Mouse (Mus musculus) hindbrain, embryonic 13.5 days (tissue): ENCODE data around the gene Dock4. TPM values are rescaled to one million over a fixed set of nuclear protein-coding genes. Genes with fewer than 3 reads are reported as not detected.

Source experiments
- ATAC-seq: fragments of 200-750 bp; cut with Nextera tagmentation; 2 replicates; pipeline ENCODE4 v1.8.0; 2017; ENCODE audit warnings: moderate TSS enrichment; ENCODE audit not compliant: low FRiP score
- H3K27ac ChIP-seq: fragments of 300-500 bp; sonication (generic); 2 replicates; pipeline ENCODE4 v1.5.1; 2015; ENCODE audit warnings: inconsistent platforms, mild to moderate bottlenecking, moderate library complexity
- H3K27me3 ChIP-seq: fragments of 300-500 bp; sonication (generic); 2 replicates; pipeline ENCODE4 v1.6.1; 2015; ENCODE audit warnings: mild to moderate bottlenecking, inconsistent platforms
- H3K36me3 ChIP-seq: fragments of 300-500 bp; sonication (generic); 2 replicates; pipeline ENCODE4 v1.6.1; 2015; ENCODE audit warnings: mild to moderate bottlenecking, inconsistent platforms
- H3K4me1 ChIP-seq: fragments of 300-500 bp; sonication (generic); replicated peaks from 2 replicates; pipeline ENCODE4 v1.6.1; 2015; ENCODE audit warnings: inconsistent platforms
- H3K4me2 ChIP-seq: fragments of 300-500 bp; sonication (generic); 2 replicates; pipeline ENCODE4 v1.6.1; 2015; ENCODE audit warnings: inconsistent platforms, mild to moderate bottlenecking, moderate library complexity
- H3K4me3 ChIP-seq: fragments of 300-500 bp; sonication (generic); 2 replicates; pipeline ENCODE4 v1.5.1; 2015; ENCODE audit warnings: mild to moderate bottlenecking, inconsistent platforms
- H3K9ac ChIP-seq: fragments of 300-500 bp; sonication (generic); 2 replicates; pipeline ENCODE4 v1.6.1; 2015; ENCODE audit warnings: mild to moderate bottlenecking, inconsistent platforms
- H3K9me3 ChIP-seq: fragments of 300-500 bp; sonication (generic); 2 replicates; pipeline ENCODE4 v1.6.1; 2016; ENCODE audit warnings: inconsistent platforms
- WGBS: fragments of 180-500 bp; shearing (Covaris S2); methylation state at CpG from one replicate; pipeline ENCODE4 v1.1.7; 2015; 5-methylcytosine and 5-hydroxymethylcytosine counted together
- polyA plus RNA-seq: library from polyadenylated mRNA; unstranded; fragments of >200 nt; fragmentation: Nextera tagmentation; extraction: Ambion mirVana; gene quantifications from 2 replicates; pipeline ENCODE4 v1.2.1, GENCODE M21; 2015

The Dock4 gene
- polyA plus RNA-seq, 1 experiment from 2014 or later = 43.4 TPM

GRCm38 (mm10) chr12:40759281-40759680, 313.5 kb downstream of the Dock4 start:
- no peak for ATAC-seq
- H3K27ac ChIP-seq = no peak overlapping the region
- no peak overlapping the region for H3K4me3 ChIP-seq
- no peaks in the 10 kb centered on the region for H3K27me3 ChIP-seq
- no peaks in the 10 kb centered on the region for H3K4me1 ChIP-seq
- H3K4me2 ChIP-seq = no peak overlapping the region
- peaks cover 11% of the 10 kb centered on the region for H3K36me3 ChIP-seq
- no peak overlapping the region for H3K9ac ChIP-seq
- WGBS = 94% methylated on average over 2 of the region's 2 CpGs
- H3K9me3 ChIP-seq = no peaks in the 10 kb centered on the region

DNA sequence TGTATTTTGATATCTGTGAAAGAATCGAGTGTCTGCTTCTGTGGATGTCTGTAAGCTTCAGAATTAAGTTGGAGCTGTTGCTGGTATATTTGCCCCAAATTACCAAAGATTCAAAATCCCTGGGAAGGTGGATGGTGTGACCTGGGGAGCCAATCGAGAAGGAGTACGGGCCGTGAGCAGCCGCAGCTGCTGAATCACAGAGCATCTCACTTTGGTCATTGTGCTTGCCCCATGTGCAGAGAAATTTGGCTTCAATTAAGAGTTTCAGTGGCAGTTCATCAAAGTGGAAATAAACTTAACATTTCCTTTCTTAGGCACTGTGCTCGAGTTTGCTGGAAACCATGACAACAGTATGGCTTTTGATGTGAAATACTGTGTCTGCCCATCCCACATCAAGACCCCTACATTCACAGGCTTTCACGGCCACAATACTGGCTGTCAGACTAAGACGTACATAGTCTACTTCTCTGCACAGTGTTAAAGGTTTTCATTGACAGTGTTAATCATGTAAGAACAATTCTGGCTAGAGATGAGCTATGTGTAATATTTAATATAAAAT, 321.6 kb downstream of the Dock4 start:
- H3K36me3 ChIP-seq = peaks cover 22% of the 10 kb centered on the region
- no peaks in the 10 kb centered on the region for H3K9me3 ChIP-seq
- H3K27ac ChIP-seq = no peak overlapping the region
- no peaks in the 10 kb centered on the region for H3K27me3 ChIP-seq
- no peak overlapping the region for H3K9ac ChIP-seq
- no peak overlapping the region for H3K4me2 ChIP-seq
- WGBS = 56% methylated on average over 8 of the region's 8 CpGs
- ATAC-seq = 0 out of 2 replicates have a peak, but pooled peaks have one; percentile 13
- no peaks in the 10 kb centered on the region for H3K4me1 ChIP-seq
- no peak overlapping the region for H3K4me3 ChIP-seq

DNA sequence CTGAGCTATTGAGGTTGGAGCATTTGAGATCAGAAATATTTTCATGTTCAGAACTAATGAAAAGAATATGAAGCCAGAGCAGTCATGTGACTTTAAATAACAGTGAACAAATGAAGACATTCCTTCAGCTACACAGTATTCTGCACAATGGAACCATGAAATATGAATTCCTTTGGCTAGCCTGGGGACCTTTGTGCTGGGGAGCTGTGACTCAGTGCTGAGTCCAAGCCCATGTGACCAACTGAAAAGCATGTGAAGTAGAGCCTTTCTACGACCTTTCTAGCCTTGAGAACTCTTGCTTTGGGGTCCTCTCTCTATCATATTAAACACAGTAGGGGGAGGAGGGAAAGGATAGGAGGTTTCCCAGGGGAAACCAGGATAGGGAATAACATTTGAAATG, 327.3 kb downstream of the Dock4 start:
- H3K4me3 ChIP-seq = no peak overlapping the region
- ATAC-seq = no peak
- H3K4me2 ChIP-seq = no peak overlapping the region
- 77% methylated on average over 1 of the region's 1 CpGs for WGBS
- no peaks in the 10 kb centered on the region for H3K27me3 ChIP-seq
- H3K36me3 ChIP-seq = peaks cover 16% of the 10 kb centered on the region
- H3K9me3 ChIP-seq = no peaks in the 10 kb centered on the region
- no peak overlapping the region for H3K27ac ChIP-seq
- H3K4me1 ChIP-seq = no peaks in the 10 kb centered on the region
- H3K9ac ChIP-seq = no peak overlapping the region

DNA sequence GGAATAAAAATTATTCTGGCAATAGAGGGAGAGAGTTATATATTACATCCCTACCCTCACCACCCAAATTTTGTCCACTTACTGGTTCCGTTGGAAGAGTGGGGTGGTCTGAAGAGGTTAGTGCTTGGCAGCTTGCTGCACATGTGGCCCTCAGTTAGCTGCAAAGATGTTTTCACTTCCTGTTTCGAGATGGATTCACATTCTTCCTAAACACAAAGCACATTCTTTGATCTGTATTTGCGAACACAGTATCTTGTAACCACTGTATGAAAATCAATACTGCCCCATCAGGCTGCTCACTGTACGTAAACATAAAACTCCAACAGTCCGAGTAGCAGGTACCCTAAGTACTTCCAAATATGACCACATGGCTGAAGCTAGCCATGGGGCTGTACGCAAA, 335.8 kb downstream of the Dock4 start:
- Histone ChIP-seq H3K4me1 (no peaks in the 10 kb centered on the region), H3K4me2 (no peak overlapping the region), H3K27ac (no peak overlapping the region), H3K27me3 (no peaks in the 10 kb centered on the region), H3K4me3 (no peak overlapping the region), H3K9ac (no peak overlapping the region), H3K36me3 (peaks cover 28% of the 10 kb centered on the region), H3K9me3 (no peaks in the 10 kb centered on the region)
- 88% methylated on average over 6 of the region's 6 CpGs for WGBS
- ATAC-seq = no peak

- H3K4me3 ChIP-seq = no peak overlapping the region
- WGBS = 34% methylated on average over 3 of the region's 3 CpGs
- peak overlapping the region; percentile 36 for H3K27ac ChIP-seq
- no peaks in the 10 kb centered on the region for H3K27me3 ChIP-seq
- no peak for ATAC-seq
- no peaks in the 10 kb centered on the region; the same call in 1 of the 2 replicates for H3K36me3 ChIP-seq
- H3K9me3 ChIP-seq = no peaks in the 10 kb centered on the region
- peaks cover 36% of the 10 kb centered on the region for H3K4me1 ChIP-seq
- no peak overlapping the region for H3K9ac ChIP-seq
- H3K4me2 ChIP-seq = no peak overlapping the region
These were observed 342.9 kb downstream of the Dock4 start for GRCm38 (mm10) chr12:40788621-40789111.

DNA sequence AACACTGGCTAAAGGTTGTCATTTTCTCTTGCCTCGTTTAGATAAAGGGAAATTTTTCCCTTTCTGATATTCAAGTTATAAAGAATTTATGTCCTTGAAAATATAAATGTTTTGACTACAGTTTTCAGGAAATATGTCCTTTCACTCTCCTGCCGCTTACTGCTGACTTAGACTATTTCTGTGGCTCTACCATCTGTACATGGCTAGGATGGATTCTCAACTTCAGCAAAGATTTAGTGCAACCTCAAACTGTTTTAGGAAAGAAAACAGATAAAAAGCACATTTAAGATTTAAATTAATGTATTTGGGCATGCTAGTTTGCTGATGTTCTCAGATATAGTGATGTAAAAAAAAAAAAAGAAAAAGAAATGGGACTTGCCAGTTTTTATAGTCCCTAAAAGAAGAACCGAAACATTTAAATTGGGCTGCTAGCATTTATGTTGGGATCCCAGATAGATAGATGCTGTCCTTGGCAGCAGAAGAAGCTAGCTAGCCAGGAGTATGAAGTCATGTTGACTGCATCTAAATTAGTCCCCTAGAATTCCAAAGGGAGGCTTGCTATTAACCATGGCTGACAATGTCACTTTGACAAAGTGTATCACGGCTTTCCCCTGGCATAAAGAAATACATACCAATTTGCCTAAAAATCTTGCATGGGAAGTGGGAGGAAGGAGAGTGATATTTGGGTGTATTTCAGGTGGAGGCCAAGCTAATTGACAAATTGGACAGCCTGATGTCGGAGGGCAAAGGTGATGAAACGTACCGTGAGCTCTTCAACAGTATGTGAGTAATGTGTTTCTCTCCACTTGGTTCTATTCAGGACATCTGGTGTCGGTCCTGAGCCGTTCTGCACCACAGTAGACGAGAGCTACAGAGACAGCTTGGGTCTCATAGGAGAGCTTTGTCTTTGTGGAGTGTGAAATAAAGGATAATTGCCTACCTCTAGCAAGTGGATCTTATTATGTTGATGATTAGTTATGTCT, 343.9 kb downstream of the Dock4 start:
- Histone ChIP-seq H3K9ac (no peak overlapping the region), H3K4me3 (no peak overlapping the region), H3K9me3 (no peaks in the 10 kb centered on the region), H3K4me2 (no peak overlapping the region), H3K27ac (peak overlapping the region; percentile 72), H3K36me3 (no peaks in the 10 kb centered on the region; the same call in 1 of the 2 replicates), H3K4me1 (peaks cover 45% of the 10 kb centered on the region), H3K27me3 (no peaks in the 10 kb centered on the region)
- ATAC-seq = peak; percentile 76
- WGBS = 35% methylated on average over 10 of the region's 10 CpGs

DNA sequence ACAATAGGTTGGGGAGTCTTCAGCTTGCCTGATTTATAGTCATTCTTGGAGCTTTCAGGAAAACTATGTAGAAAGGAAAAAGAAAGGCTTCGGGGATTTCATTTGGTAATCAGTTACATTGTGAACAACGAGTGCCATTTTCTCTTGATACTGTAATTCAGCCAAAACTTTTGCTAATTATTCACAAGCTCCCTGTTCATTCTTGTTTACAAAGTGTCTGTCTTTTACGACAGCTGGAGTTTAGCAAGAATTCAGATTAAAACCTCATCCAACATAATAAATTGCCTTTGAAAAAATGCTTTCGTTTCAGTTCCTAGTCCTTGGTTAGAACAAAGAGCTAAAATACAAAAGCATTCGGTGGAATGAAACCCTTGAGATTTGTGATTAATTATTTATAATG, 345.5 kb downstream of the Dock4 start:
- Histone ChIP-seq H3K4me2 (no peak overlapping the region), H3K36me3 (no peaks in the 10 kb centered on the region; the same call in 1 of the 2 replicates), H3K27me3 (no peaks in the 10 kb centered on the region), H3K27ac (peak overlapping the region; percentile 72), H3K4me1 (peaks cover 45% of the 10 kb centered on the region), H3K4me3 (no peak overlapping the region), H3K9ac (no peak overlapping the region), H3K9me3 (no peaks in the 10 kb centered on the region)
- WGBS = 35% methylated on average over 5 of the region's 5 CpGs
- no peak for ATAC-seq

DNA sequence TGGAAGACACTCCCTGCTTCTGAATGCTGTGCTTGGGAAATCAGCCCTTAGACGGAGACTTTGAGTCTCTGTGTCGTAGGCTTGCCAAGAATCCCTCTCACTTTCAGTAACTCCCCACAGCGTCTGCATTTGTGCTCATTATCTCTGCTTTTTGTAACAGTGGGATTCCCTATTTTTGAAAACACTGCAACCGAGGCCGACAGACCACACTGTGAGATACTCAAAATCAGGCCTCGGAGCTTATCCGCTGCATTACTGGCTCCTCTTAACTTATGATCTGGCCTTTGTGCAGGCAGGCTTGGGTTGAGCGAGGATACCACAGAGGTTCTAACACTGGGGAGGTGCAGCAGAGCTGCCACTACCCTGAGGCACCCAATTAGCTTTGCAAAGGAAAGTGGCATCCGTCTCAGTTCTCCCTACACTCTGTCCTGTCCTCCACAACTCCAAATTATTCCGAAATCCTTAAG, 346.5 kb downstream of the Dock4 start:
- Histone ChIP-seq H3K9me3 (no peaks in the 10 kb centered on the region), H3K4me1 (peaks cover 50% of the 10 kb centered on the region), H3K4me2 (no peak overlapping the region), H3K9ac (no peak overlapping the region), H3K27ac (peak overlapping the region; percentile 76), H3K4me3 (no peak overlapping the region), H3K36me3 (no peaks in the 10 kb centered on the region; the same call in 1 of the 2 replicates), H3K27me3 (no peaks in the 10 kb centered on the region)
- 30% methylated on average over 10 of the region's 10 CpGs for WGBS
- ATAC-seq = peak; percentile 52; the same call in 1 of the 2 replicates

- 69% methylated on average over 11 of the region's 11 CpGs for WGBS
- no peak for ATAC-seq
- no peak overlapping the region for H3K9ac ChIP-seq
- no peak overlapping the region for H3K4me2 ChIP-seq
- peaks cover 51% of the 10 kb centered on the region for H3K4me1 ChIP-seq
- no peaks in the 10 kb centered on the region for H3K27me3 ChIP-seq
- no peaks in the 10 kb centered on the region for H3K9me3 ChIP-seq
- no peaks in the 10 kb centered on the region for H3K36me3 ChIP-seq
- 0 out of 2 replicates have a peak overlapping the region, but pooled peaks have one; percentile 10 for H3K27ac ChIP-seq
- no peak overlapping the region for H3K4me3 ChIP-seq
These were observed 348.3 kb downstream of the Dock4 start for GRCm38 (mm10) chr12:40794066-40794465.

GRCm38 (mm10) chr12:40794756-40795155, 349.0 kb downstream of the Dock4 start:
- Histone ChIP-seq H3K9me3 (no peaks in the 10 kb centered on the region), H3K4me2 (no peak overlapping the region), H3K27me3 (no peaks in the 10 kb centered on the region), H3K4me1 (peaks cover 45% of the 10 kb centered on the region), H3K4me3 (no peak overlapping the region), H3K9ac (no peak overlapping the region), H3K27ac (no peak overlapping the region), H3K36me3 (no peaks in the 10 kb centered on the region)
- WGBS = 67% methylated on average over 3 of the region's 3 CpGs
- ATAC-seq = no peak

DNA sequence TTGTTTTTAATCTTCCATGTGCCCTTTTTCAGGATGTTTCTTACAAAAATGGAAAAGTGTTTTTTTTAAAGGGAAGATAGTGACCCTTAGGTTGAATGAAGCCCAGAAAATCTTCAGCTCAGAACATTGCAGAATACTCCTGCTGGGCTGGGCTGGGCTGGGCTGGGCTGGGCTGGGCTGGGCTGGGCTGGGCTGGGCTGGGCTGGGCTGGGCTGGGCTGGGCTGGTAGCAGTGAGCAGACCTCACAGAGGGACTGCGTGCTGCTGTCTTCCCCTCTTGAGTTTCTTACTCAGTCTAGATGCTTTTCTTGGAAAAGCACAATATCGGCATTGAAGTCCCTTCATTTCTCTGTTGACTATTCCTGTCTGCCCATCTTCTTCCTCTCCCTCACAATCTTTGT, 350.0 kb downstream of the Dock4 start:
- Histone ChIP-seq H3K4me1 (peaks cover 40% of the 10 kb centered on the region), H3K4me2 (no peak overlapping the region), H3K27me3 (no peaks in the 10 kb centered on the region), H3K9ac (no peak overlapping the region), H3K36me3 (0 out of 2 replicates have a peak, but pooled peaks cover 6% of the 10 kb centered on the region), H3K4me3 (no peak overlapping the region), H3K27ac (no peak overlapping the region), H3K9me3 (no peaks in the 10 kb centered on the region)
- ATAC-seq = no peak
- 36% methylated on average over 2 of the region's 2 CpGs for WGBS

- Histone ChIP-seq H3K4me1 (peaks cover 34% of the 10 kb centered on the region), H3K9ac (no peak overlapping the region), H3K4me2 (no peak overlapping the region), H3K36me3 (0 out of 2 replicates have a peak, but pooled peaks cover 6% of the 10 kb centered on the region), H3K9me3 (no peaks in the 10 kb centered on the region), H3K4me3 (no peak overlapping the region), H3K27me3 (no peaks in the 10 kb centered on the region), H3K27ac (no peak overlapping the region)
- 69% methylated on average over 14 of the region's 14 CpGs for WGBS
- ATAC-seq = no peak
These were observed 351.2 kb downstream of the Dock4 start for GRCm38 (mm10) chr12:40796813-40797491.
